Mouse (Mus musculus) Patski (cell line): ENCODE measurements around the gene Ubash3a. TPM values are rescaled to one million over a fixed set of nuclear protein-coding genes. Genes with fewer than 3 reads are reported as not detected.

Source experiments
- ATAC-seq: fragments of 100-300 bp; one replicate; pipeline ENCODE4 v1.8.0; 2021
- CTCF ChIA-PET: fragments of 350-600 bp; sonication (Branson Sonifier 250); formaldehyde crosslinking; loops from one replicate; lab custom pipeline; 2022; ENCODE audit warnings: inconsistent platforms; lab: Charles Lee
- POLR2A ChIA-PET: fragments of 350-600 bp; sonication (Branson Sonifier 250); formaldehyde crosslinking; loops from one replicate; lab custom pipeline; 2022; ENCODE audit warnings: antibody characterized with exemption, inconsistent platforms; lab: Charles Lee
- DNase-seq: peaks from one replicate; pipeline ENCODE4 v3.0.0-alpha.2; 2011; ENCODE audit warnings: low read depth, low spot score
- H3K27me3 ChIP-seq: fragments of 371-371 bp; one replicate; pipeline ENCODE4 v1.5.1; 2021
- CTCF ChIP-seq: fragments of 100-300 bp; IDR thresholded peaks from one replicate; pipeline ENCODE4 v1.5.1; 2021
- in situ Hi-C: fragments of 300-500 bp; cut with MboI; formaldehyde crosslinking; loops from 3 replicates; pipeline ENCODE4 v1.11.1; 2018; ENCODE audit warnings: low pct_unique_long_range_greater_than_20kb, mixed read lengths
- polyA plus RNA-seq: library from polyadenylated mRNA; unstranded; gene quantifications from one replicate; pipeline ENCODE4 v1.2.3, GENCODE M21; 2021

Gene Ubash3a
- polyA plus RNA-seq, 1 experiment from 2014 or later, result 0.01 TPM

DNA sequence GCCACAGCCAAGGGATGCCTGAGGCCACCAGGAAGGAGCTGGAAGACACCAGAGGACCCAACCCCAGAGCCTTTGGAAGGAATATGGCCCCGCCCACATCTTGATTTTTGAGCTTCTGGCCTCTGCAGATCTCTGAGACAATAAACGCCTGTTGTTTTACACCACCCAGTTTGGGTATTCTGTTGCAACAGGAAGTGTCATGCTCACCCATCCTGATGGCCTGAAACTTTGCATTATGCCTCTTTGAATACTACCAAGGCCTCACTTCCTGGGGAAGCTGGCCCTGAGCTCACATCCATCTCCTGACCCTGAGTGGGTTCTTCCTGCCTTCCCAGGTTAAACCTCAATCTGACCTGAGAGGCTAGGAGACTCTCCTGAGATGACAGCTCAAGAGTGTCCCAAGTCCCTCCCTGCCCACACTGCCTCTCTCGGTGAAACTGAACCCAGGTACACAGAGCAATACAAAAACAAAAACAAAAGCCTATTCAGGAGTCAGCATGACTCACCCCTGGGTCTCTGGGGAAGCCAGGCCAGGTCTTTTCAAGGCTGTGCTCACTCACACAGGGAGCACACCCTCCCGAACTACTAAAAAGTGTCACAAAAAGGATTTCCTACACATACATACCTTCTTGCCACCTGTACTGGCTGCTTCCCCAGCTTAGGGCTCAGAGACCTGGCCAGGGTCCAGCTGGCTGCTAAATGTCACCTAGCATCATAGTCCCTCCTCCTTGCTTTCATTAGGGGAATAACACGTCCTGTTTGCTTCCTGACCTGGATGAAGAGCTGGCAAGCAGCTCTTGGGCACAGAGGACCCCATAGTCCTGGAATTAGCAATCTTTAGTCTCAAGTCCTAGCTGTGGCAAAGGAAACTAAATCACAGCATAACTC lies 8.6 kb downstream of the Ubash3a start:
- peaks cover 18% of the 10 kb centered on the region for H3K27me3 ChIP-seq
- ChIA-PET POLR2A (no interaction called here), CTCF (no interaction called here)
- DNase-seq (no peak), ATAC-seq (no peak)
- TF ChIP-seq CTCF, result no peak
- in situ Hi-C loops, result no loop called here

GRCm38 (mm10) chr17:31222810-31223310 lies 15.2 kb downstream of the Ubash3a start:
- no peak for ATAC-seq
- peaks cover 12% of the 10 kb centered on the region for H3K27me3 ChIP-seq
- CTCF ChIA-PET, result no interaction called here
- POLR2A ChIA-PET, result interaction anchor here (0.6 kb wide), 1 partner anchor 198 kb away, joined by 4 read pairs; no protein-coding TSS in a partner anchor
- in situ Hi-C loops, result no loop called here
- no peak for DNase-seq
- no peak for TF ChIP-seq CTCF

DNA sequence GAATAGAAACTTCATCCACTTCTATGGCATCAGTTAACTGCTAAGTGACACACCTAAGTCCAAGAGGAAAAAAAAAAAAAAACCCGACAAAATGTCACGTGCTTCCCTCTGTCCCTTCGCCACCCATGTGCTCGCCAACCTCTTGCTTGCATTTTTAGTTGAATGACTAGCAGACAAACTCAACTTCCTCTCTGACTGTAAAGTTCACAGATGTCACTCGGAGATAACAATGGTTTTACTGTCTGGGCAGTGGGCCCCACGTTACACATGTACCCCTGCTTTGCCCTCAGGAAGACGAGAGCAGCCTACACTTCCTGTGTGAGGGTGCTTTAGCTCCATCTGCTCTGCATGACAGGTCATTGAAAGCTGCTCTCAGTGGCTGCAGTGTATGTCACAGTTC lies 16.2 kb downstream of the Ubash3a start:
- ChIA-PET POLR2A (interaction anchor here (0.7 kb wide), 1 partner anchor 891 kb away, joined by 4 read pairs; no protein-coding TSS in a partner anchor), CTCF (no interaction called here)
- in situ Hi-C loops, result no loop called here
- TF ChIP-seq CTCF, result no peak
- DNase-seq (no peak), ATAC-seq (no peak)
- peaks cover 16% of the 10 kb centered on the region for H3K27me3 ChIP-seq

DNA sequence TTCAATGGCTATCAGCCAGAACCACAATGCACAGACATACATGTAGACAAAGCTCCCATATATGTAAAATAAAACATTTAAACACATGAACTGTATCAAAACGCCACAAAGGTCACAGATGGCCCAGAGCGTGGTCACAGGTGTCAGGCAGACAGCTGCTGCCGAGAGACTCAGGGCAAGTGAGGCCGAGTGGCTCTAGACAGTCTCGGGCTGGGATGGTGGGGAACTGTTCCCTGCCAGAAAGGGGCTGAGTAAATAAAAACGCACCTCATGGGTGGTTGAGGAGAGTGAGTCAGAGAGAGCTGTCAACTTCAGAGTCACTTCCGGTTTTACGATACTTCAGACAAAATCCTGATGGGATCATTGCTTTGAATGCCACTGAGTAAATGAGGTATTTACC lies 16.9 kb downstream of the Ubash3a start:
- ChIA-PET CTCF (no interaction called here), POLR2A (no interaction called here)
- in situ Hi-C loops, result no loop called here
- DNase-seq, result no peak
- no peak for TF ChIP-seq CTCF
- peaks cover 13% of the 10 kb centered on the region for H3K27me3 ChIP-seq
- ATAC-seq, result no peak

GRCm38 (mm10) chr17:31226368-31226767 lies 18.7 kb downstream of the Ubash3a start:
- CTCF ChIA-PET, result no interaction called here

GRCm38 (mm10) chr17:31226931-31227330 lies 19.3 kb downstream of the Ubash3a start:
- peaks cover 9% of the 10 kb centered on the region for H3K27me3 ChIP-seq
- no peak for TF ChIP-seq CTCF
- ATAC-seq (no peak), DNase-seq (no peak)
- ChIA-PET CTCF (no interaction called here), POLR2A (no interaction called here)
- in situ Hi-C loops, result no loop called here

More at GRCm38 (mm10) chr17:31226368-31226767, 18.7 kb downstream of the Ubash3a start:
- no peak for TF ChIP-seq CTCF
- in situ Hi-C loops, result no loop called here
- ATAC-seq (no peak), DNase-seq (no peak)
- H3K27me3 ChIP-seq, result peaks cover 9% of the 10 kb centered on the region
- POLR2A ChIA-PET, result interaction anchor here (0.6 kb wide), 1 partner anchor 16 kb away, joined by 3 read pairs; no protein-coding TSS in a partner anchor

DNA sequence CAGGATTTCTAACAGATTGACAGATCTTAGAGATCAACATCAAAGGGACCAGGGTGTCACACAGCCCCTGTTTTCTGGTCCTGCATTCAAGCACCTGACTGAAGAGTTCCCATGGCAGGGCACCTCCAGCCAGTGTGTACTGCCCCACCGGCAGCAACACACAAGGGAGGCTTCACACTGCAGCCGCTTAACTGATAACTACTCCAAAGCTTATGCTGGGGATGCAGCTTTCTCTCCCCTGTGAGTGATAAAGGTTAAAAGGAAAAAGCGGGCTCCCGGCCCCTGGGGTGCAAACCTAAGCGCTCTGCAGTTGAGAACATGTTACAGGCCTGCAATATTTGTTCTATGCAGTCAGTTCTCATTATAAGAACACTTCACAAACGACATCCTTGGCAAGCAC lies 24.1 kb downstream of the Ubash3a start:
- peaks cover 9% of the 10 kb centered on the region for H3K27me3 ChIP-seq
- in situ Hi-C loops, result no loop called here
- ATAC-seq (no peak), DNase-seq (no peak)
- no peak for TF ChIP-seq CTCF
- ChIA-PET CTCF (no interaction called here), POLR2A (no interaction called here)

GRCm38 (mm10) chr17:31232251-31233010 lies 24.8 kb downstream of the Ubash3a start:
- H3K27me3 ChIP-seq, result peaks cover 6% of the 10 kb centered on the region
- CTCF ChIA-PET, result no interaction called here
- DNase-seq, result no peak
- in situ Hi-C loops, result no loop called here
- ATAC-seq, result no peak
- POLR2A ChIA-PET, result no interaction called here
- no peak for TF ChIP-seq CTCF

DNA sequence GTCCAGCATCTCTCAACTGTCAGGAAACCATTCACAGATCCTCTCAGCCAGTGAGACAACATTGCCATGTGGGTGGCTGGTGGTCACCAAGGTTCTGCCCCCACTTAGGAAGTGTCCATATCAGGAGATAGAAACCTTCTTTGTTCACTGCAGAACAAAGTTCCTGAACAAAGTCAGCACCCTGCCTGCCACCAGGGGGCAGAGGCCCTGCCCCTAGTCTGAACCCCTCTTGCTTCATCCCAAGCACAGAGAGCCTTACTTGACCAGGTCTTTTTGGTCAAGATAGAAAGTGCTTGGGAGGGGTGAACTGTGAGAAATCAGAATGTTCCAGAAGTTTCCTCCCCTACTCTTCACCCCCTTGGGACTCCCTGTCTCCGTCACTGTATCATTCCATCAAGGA lies 28.2 kb downstream of the Ubash3a start:
- ChIA-PET POLR2A (no interaction called here), CTCF (no interaction called here)

GRCm38 (mm10) chr17:31238234-31239020 lies 30.8 kb downstream of the Ubash3a start:
- DNase-seq (no peak), ATAC-seq (no peak)
- no peak for TF ChIP-seq CTCF
- H3K27me3 ChIP-seq, result no peaks in the 10 kb centered on the region
- POLR2A ChIA-PET, result no interaction called here
- CTCF ChIA-PET, result no interaction called here
- in situ Hi-C loops, result no loop called here

More for the DNA sequence above, 28.2 kb downstream of the Ubash3a start:
- in situ Hi-C loops, result no loop called here
- no peaks in the 10 kb centered on the region for H3K27me3 ChIP-seq
- DNase-seq (no peak), ATAC-seq (no peak)
- TF ChIP-seq CTCF, result no peak
